Mouse (Mus musculus) MEL (cell line): ENCODE results near the gene Zeb2. TPM values are rescaled to one million over a fixed set of nuclear protein-coding genes. Genes with fewer than 3 reads are reported as not detected.

Experiments used
- DNase-seq: peaks from one replicate; pipeline ENCODE4 v3.0.0; 2011; ENCODE audit warnings: low read depth, low spot score
- H3K27ac ChIP-seq: 2 replicates; pipeline ENCODE4 v1.5.1; 2012; ENCODE audit warnings: low read depth, mild to moderate bottlenecking, control low read depth, low read length, moderate library complexity; ENCODE audit not compliant: control insufficient read depth
- H3K27me3 ChIP-seq, 2 experiments: fragments of 150-350 bp in 1 of 2; sonication (generic) in 1 of 2; 2 replicates each; pipeline ENCODE4 v1.6.1; 2012; ENCODE audit warnings: low read length in 2 of 2, mild to moderate bottlenecking in 2 of 2, improper control_type of control experiment in 1 of 2, moderate library complexity in 1 of 2; ENCODE audit not compliant: insufficient read depth in 2 of 2, control insufficient read depth in 1 of 2
- H3K36me3 ChIP-seq, 2 experiments: 2 replicates each; pipeline ENCODE4 v1.6.1; 2012 to 2014; ENCODE audit warnings: low read length in 2 of 2, improper control_type of control experiment in 1 of 2, inconsistent platforms in 1 of 2, mild to moderate bottlenecking in 1 of 2; ENCODE audit not compliant: insufficient read depth in 2 of 2, control insufficient read depth in 1 of 2
- H3K4me1 ChIP-seq, 2 experiments: fragments of 150-350 bp in 1 of 2; sonication (generic) in 1 of 2; 2 replicates each; pipeline ENCODE4 v1.6.1; 2012; ENCODE audit warnings: low read length in 2 of 2, improper control_type of control experiment in 1 of 2, mild to moderate bottlenecking in 1 of 2; ENCODE audit not compliant: insufficient read depth in 2 of 2, control insufficient read depth in 1 of 2
- H3K4me3 ChIP-seq, 2 experiments: fragments of 150-350 bp in 1 of 2; sonication (generic) in 1 of 2; 2 replicates each; pipeline ENCODE4 v1.5.1; 2012; ENCODE audit warnings: low read depth in 2 of 2, low read length in 2 of 2, mild to moderate bottlenecking in 2 of 2, moderate library complexity in 2 of 2, control low read depth in 1 of 2, improper control_type of control experiment in 1 of 2; ENCODE audit not compliant: control insufficient read depth in 1 of 2, insufficient read depth in 1 of 2
- H3K79me2 ChIP-seq: 2 replicates; pipeline ENCODE4 v1.6.1; 2012; ENCODE audit warnings: mild to moderate bottlenecking, low read length, moderate library complexity; ENCODE audit not compliant: control insufficient read depth, poor library complexity, insufficient read depth
- H3K9ac ChIP-seq: 2 replicates; pipeline ENCODE4 v1.6.1; 2012; ENCODE audit warnings: low read depth, mild to moderate bottlenecking, control low read depth, low read length, moderate library complexity; ENCODE audit not compliant: control insufficient read depth, poor library complexity, severe bottlenecking
- H3K9me3 ChIP-seq: fragments of 150-350 bp; sonication (generic); replicated peaks from 2 replicates; pipeline ENCODE4 v1.6.1; 2012; ENCODE audit warnings: mild to moderate bottlenecking, low read length, improper control_type of control experiment, moderate library complexity; ENCODE audit not compliant: insufficient read depth
- BHLHE40 ChIP-seq: IDR thresholded peaks from 2 replicates; pipeline ENCODE4 v1.6.1; 2012; ENCODE audit warnings: low read depth, mild to moderate bottlenecking, inconsistent platforms, low read length, improper control_type of control experiment, borderline replicate concordance
- CTCF ChIP-seq, 3 experiments: IDR thresholded peaks in 2 of 3; conservative IDR thresholded peaks in 1 of 3; 2 replicates each; pipeline ENCODE4 v1.5.1; 2011 to 2012; ENCODE audit warnings: low read length in 3 of 3, low read depth in 2 of 3, mild to moderate bottlenecking in 2 of 3, improper control_type of control experiment in 1 of 3, inconsistent platforms in 1 of 3, mixed read lengths in 1 of 3, moderate library complexity in 1 of 3; ENCODE audit not compliant: control insufficient read depth in 1 of 3, insufficient read depth in 1 of 3, poor library complexity in 1 of 3, severe bottlenecking in 1 of 3
- ELF1 ChIP-seq: IDR thresholded peaks from 2 replicates; pipeline ENCODE4 v1.6.1; 2014; ENCODE audit warnings: low read depth, mild to moderate bottlenecking, inconsistent platforms, low read length, improper control_type of control experiment, moderate library complexity
- HCFC1 ChIP-seq: IDR thresholded peaks from 2 replicates; pipeline ENCODE4 v1.6.1; 2012; ENCODE audit warnings: low read depth, mild to moderate bottlenecking, inconsistent platforms, low read length, improper control_type of control experiment, moderate library complexity
- JUND ChIP-seq: IDR thresholded peaks from 2 replicates; pipeline ENCODE4 v1.6.1; 2011; ENCODE audit warnings: low read depth, mild to moderate bottlenecking, improper control_type of control experiment, low read length
- MAX ChIP-seq: IDR thresholded peaks from 2 replicates; pipeline ENCODE4 v1.6.1; 2011; ENCODE audit warnings: low read length, improper control_type of control experiment
- MAZ ChIP-seq: IDR thresholded peaks from 2 replicates; pipeline ENCODE4 v1.6.1; 2012; ENCODE audit warnings: low read depth, mild to moderate bottlenecking, inconsistent platforms, low read length, improper control_type of control experiment
- MEF2A ChIP-seq: IDR thresholded peaks from 2 replicates; pipeline ENCODE4 v1.6.1; 2014; ENCODE audit warnings: low read depth, mild to moderate bottlenecking, inconsistent platforms, low read length, improper control_type of control experiment; ENCODE audit not compliant: poor library complexity, insufficient replicate concordance, severe bottlenecking; ENCODE audit errors: extremely low read depth
- MYB ChIP-seq: IDR thresholded peaks from 2 replicates; pipeline ENCODE4 v1.6.1; 2011; ENCODE audit warnings: mild to moderate bottlenecking, low read depth, low read length, improper control_type of control experiment
- NRF1 ChIP-seq: IDR thresholded peaks from 2 replicates; pipeline ENCODE4 v1.6.1; 2014; ENCODE audit warnings: low read depth, mild to moderate bottlenecking, inconsistent platforms, low read length, improper control_type of control experiment, moderate library complexity; ENCODE audit not compliant: poor library complexity, insufficient read depth, severe bottlenecking
- POLR2AphosphoS5 ChIP-seq: IDR thresholded peaks from 2 replicates; pipeline ENCODE4 v1.6.1; 2012; ENCODE audit warnings: low read depth, borderline replicate concordance, mild to moderate bottlenecking, inconsistent platforms, low read length, moderate library complexity, mixed read lengths
- SIN3A ChIP-seq: IDR thresholded peaks from 2 replicates; pipeline ENCODE4 v1.6.1; 2012; ENCODE audit warnings: low read length, improper control_type of control experiment, inconsistent platforms
- TAL1 ChIP-seq: IDR thresholded peaks from 2 replicates; pipeline ENCODE4 v1.6.1; 2012; ENCODE audit warnings: mild to moderate bottlenecking, inconsistent platforms, low read length, moderate library complexity, mixed read lengths
- TBP ChIP-seq: IDR thresholded peaks from 2 replicates; pipeline ENCODE4 v1.8.0; 2011; ENCODE audit warnings: low read depth, low read length, improper control_type of control experiment
- USF1 ChIP-seq: IDR thresholded peaks from 2 replicates; pipeline ENCODE4 v1.6.1; 2014; ENCODE audit warnings: low read depth, mild to moderate bottlenecking, inconsistent platforms, low read length, improper control_type of control experiment, moderate library complexity
- USF2 ChIP-seq, 2 experiments: IDR thresholded peaks; 2 replicates each; pipeline ENCODE4 v1.6.1; 2011 to 2012; ENCODE audit warnings: improper control_type of control experiment in 2 of 2, low read length in 2 of 2, borderline replicate concordance in 1 of 2, inconsistent platforms in 1 of 2, low read depth in 1 of 2, mild to moderate bottlenecking in 1 of 2; ENCODE audit not compliant: insufficient read depth in 1 of 2
- ZC3H11A ChIP-seq: IDR thresholded peaks from 2 replicates; pipeline ENCODE4 v1.6.1; 2012; ENCODE audit warnings: low read depth, mild to moderate bottlenecking, inconsistent platforms, low read length, improper control_type of control experiment
- ZKSCAN1 ChIP-seq: IDR thresholded peaks from 2 replicates; pipeline ENCODE4 v1.6.1; 2012; ENCODE audit warnings: low read depth, mild to moderate bottlenecking, inconsistent platforms, low read length, improper control_type of control experiment, moderate library complexity
- ZNF384 ChIP-seq: IDR thresholded peaks from 2 replicates; pipeline ENCODE4 v1.6.1; 2012; ENCODE audit warnings: low read depth, mild to moderate bottlenecking, inconsistent platforms, low read length, improper control_type of control experiment
- polyA plus RNA-seq, 2 experiments: library from polyadenylated mRNA; stranded (reverse) in 1 of 2; unstranded in 1 of 2; fragments of >175 nt in 1 of 2; fragments of >200 nt in 1 of 2; gene quantifications; 2 replicates each; pipeline versions ENCODE4 v1.2.1 to v1.2.4; 2012; ENCODE audit warnings: low replicate concordance in 2 of 2, low read depth in 1 of 2; ENCODE audit not compliant: insufficient read length in 2 of 2, insufficient read depth in 1 of 2, missing spikeins in 1 of 2
- total RNA-seq: library from RNA; depleted of rRNA; stranded (reverse); fragments of 300-350 nt; gene quantifications from 2 replicates; pipeline ENCODE4 v1.2.3, GENCODE M21; 2012

The Zeb2 gene
- total and polyA plus RNA-seq, 3 experiments: 12.8 to 12.9 TPM; not detected in 1

DNA sequence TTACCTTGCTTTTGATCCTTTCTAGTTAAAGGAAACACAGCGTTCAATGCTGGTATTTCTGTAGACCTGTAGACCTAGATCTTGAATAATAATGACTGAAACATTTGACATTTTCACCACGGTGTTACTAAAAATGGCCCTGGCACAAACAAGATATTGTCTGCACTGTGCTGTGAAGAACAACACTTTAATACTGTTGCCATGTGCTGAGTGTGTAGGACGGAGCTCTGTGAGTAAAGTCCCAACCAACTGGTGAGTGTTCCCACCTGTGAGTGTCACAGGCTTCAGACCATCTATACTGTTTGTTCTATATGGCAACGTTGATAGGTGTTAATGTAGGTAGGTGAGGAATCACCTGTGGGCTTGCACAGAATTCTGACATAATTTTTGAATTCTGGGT is 8.0 kb upstream of the Zeb2 start:
- no peaks in the 10 kb centered on the region for H3K4me1 ChIP-seq
- no peaks in the 10 kb centered on the region for H3K79me2 ChIP-seq
- H3K4me3 ChIP-seq: no peak overlapping the region
- H3K27me3 ChIP-seq: no peaks in the 10 kb centered on the region
- H3K27ac ChIP-seq: no peak overlapping the region
- TF ChIP-seq USF2 (IDR thresholded peaks at IDR 0.05; ENCODE audit: borderline replicate concordance in 1 of 2, insufficient read depth in 1 of 2, low read depth in 1 of 2, low read length in 2 of 2) (no peak), NRF1 (no peak), ZC3H11A (no peak), USF1 (no peak), SIN3A (no peak)
- H3K36me3 ChIP-seq: no peaks in the 10 kb centered on the region
- no peak for DNase-seq
- H3K9ac ChIP-seq: no peak overlapping the region
- H3K9me3 ChIP-seq: no peaks in the 10 kb centered on the region

- H3K27me3 ChIP-seq: no peaks in the 10 kb centered on the region
Measured at GRCm38 (mm10) chr2:45123490-45123889, 6.3 kb upstream of the Zeb2 start.

GRCm38 (mm10) chr2:45118121-45118520 is 926 bp upstream of the Zeb2 start:
- no peak overlapping the region for H3K27ac ChIP-seq
- peaks cover 0 to 2% of the 10 kb centered on the region in 2 experiments; a peak in 2 of 4 replicates for H3K36me3 ChIP-seq
- peaks cover 2 to 3% of the 10 kb centered on the region in 2 experiments; a peak in 2 of 4 replicates for H3K4me1 ChIP-seq
- TF ChIP-seq ZNF384 (no peak), HCFC1 (no peak), MAZ (no peak), USF2 (IDR thresholded peaks at IDR 0.05; ENCODE audit: borderline replicate concordance in 1 of 2, insufficient read depth in 1 of 2, low read depth in 1 of 2, low read length in 2 of 2) (no peak), BHLHE40 (no peak), MYB (no peak), JUND (no peak), MEF2A (no peak), MAX (no peak), TAL1 (no peak), ZKSCAN1 (no peak), TBP (no peak), POLR2AphosphoS5 (no peak), ELF1 (no peak), CTCF (IDR thresholded peaks at IDR 0.05 in 2 of 3, conservative IDR thresholded peaks at IDR 0.05 in 1 of 3; ENCODE audit: control insufficient read depth in 1 of 3, insufficient read depth in 1 of 3, low read depth in 2 of 3, low read length in 3 of 3, poor library complexity in 1 of 3, severe bottlenecking in 1 of 3) (no peak), ZC3H11A (no peak)
- no peak overlapping the region for H3K4me3 ChIP-seq
- no peaks in the 10 kb centered on the region for H3K27me3 ChIP-seq
- no peak overlapping the region for H3K9ac ChIP-seq
- DNase-seq: no peak
- no peaks in the 10 kb centered on the region for H3K9me3 ChIP-seq
- H3K79me2 ChIP-seq: peaks cover 2% of the 10 kb centered on the region; the same call in 1 of the 2 replicates

More at GRCm38 (mm10) chr2:45123490-45123889, 6.3 kb upstream of the Zeb2 start:
- DNase-seq: no peak
- Histone ChIP-seq H3K79me2 (no peaks in the 10 kb centered on the region), H3K36me3 (no peaks in the 10 kb centered on the region), H3K27ac (no peak overlapping the region), H3K4me1 (no peaks in the 10 kb centered on the region), H3K9ac (no peak overlapping the region), H3K4me3 (no peak overlapping the region), H3K9me3 (no peaks in the 10 kb centered on the region)
- TF ChIP-seq MYB (no peak), ZNF384 (peak; percentile 13; the same call in 1 of the 2 replicates)
